Mouse (Mus musculus) kidney, embryonic 16.5 days (tissue): ENCODE measurements around the gene Gm11756. TPM values are rescaled to one million over a fixed set of nuclear protein-coding genes. Genes with fewer than 3 reads are reported as not detected.
"Not testable (repeated sequence)": the region's sequence is repeated elsewhere in the genome, so short reads cannot be mapped to it uniquely, and the experiment has no call there.

Experiments used
- ATAC-seq: fragments of 200-750 bp; cut with Nextera tagmentation; 2 replicates; pipeline ENCODE4 v1.8.0; 2017; ENCODE audit warnings: moderate TSS enrichment; ENCODE audit not compliant: low FRiP score, low TSS enrichment
- H3K27ac ChIP-seq: fragments of 300-500 bp; sonication (generic); 2 replicates; pipeline ENCODE4 v1.5.1; 2014; ENCODE audit warnings: low read length
- H3K27me3 ChIP-seq: fragments of 300-500 bp; sonication (generic); 2 replicates; pipeline ENCODE4 v1.6.1; 2014; ENCODE audit warnings: low read length, control low read depth, mixed read lengths; ENCODE audit not compliant: insufficient read depth
- H3K36me3 ChIP-seq: fragments of 300-500 bp; sonication (generic); 2 replicates; pipeline ENCODE4 v1.6.1; 2014; ENCODE audit warnings: low read length, control low read depth, mixed read lengths; ENCODE audit not compliant: insufficient read depth
- H3K4me1 ChIP-seq: fragments of 300-500 bp; sonication (generic); 2 replicates; pipeline ENCODE4 v1.6.1; 2014; ENCODE audit warnings: low read length, control low read depth, mixed read lengths; ENCODE audit not compliant: insufficient read depth
- H3K4me2 ChIP-seq: fragments of 300-500 bp; sonication (generic); replicated peaks from 2 replicates; pipeline ENCODE4 v1.6.1; 2014; ENCODE audit warnings: low read depth, low read length
- H3K4me3 ChIP-seq: fragments of 300-500 bp; sonication (generic); 2 replicates; pipeline ENCODE4 v1.5.1; 2014; ENCODE audit warnings: mild to moderate bottlenecking, low read length
- H3K9ac ChIP-seq: fragments of 300-500 bp; sonication (generic); replicated peaks from 2 replicates; pipeline ENCODE4 v1.6.1; 2014; ENCODE audit warnings: low read length
- H3K9me3 ChIP-seq: fragments of 300-500 bp; sonication (generic); 2 replicates; pipeline ENCODE4 v1.6.1; 2016; ENCODE audit warnings: low read length, control low read depth
- WGBS: fragments of 180-500 bp; shearing (Covaris S2); extraction: QIAGEN DNeasy Blood & Tissue Kit; methylation state at CpG from one replicate; pipeline ENCODE4 v1.1.7; 2014; 5-methylcytosine and 5-hydroxymethylcytosine counted together
- polyA plus RNA-seq: library from polyadenylated mRNA; unstranded; fragments of >200 nt; fragmentation: Nextera tagmentation; extraction: Ambion mirVana; gene quantifications from 2 replicates; pipeline ENCODE4 v1.2.1, GENCODE M21; 2015

Gm11756 gene
- not detected in 2 replicates for polyA plus RNA-seq

- not testable (repeated sequence) for H3K4me3 ChIP-seq, H3K36me3 ChIP-seq, ATAC-seq, H3K9ac ChIP-seq, H3K27me3 ChIP-seq, H3K4me2 ChIP-seq, H3K27ac ChIP-seq, H3K9me3 ChIP-seq, H3K4me1 ChIP-seq
- 91% methylated on average over 6 of the region's 6 CpGs for WGBS
Observed at GRCm38 (mm10) chr4:73920660-73921059, at the start of gene Gm11756. Gene Gm11756 (minus strand): TSS chr4:73920760.

- Histone ChIP-seq H3K4me3 (no peak within 1 kb of the TSS), H3K4me1 (no peaks in the 10 kb centered on the region), H3K4me2 (no peak within 1 kb of the TSS), H3K27me3 (no peaks in the 10 kb centered on the region), H3K36me3 (no peaks in the 10 kb centered on the region), H3K27ac (no peak within 1 kb of the TSS), H3K9me3 (no peaks in the 10 kb centered on the region), H3K9ac (no peak within 1 kb of the TSS)
- no peak for ATAC-seq
- WGBS: 82% methylated on average over 8 of the region's 8 CpGs
Observed at GRCm38 (mm10) chr4:73950375-73950896, 29.9 kb upstream of the Gm11756 start, which contains the start of gene 2310002L09Rik. Gene 2310002L09Rik (minus strand): TSS chr4:73950846.

GRCm38 (mm10) chr4:73905853-73906252 lies 14.7 kb downstream of the Gm11756 start, which contains the start of gene Gm13871:
Gene Gm13871 (minus strand): TSS chr4:73905953.
- WGBS: no CpG with 5 or more reads among the region's 4 CpGs
- not testable (repeated sequence) for ATAC-seq, H3K27me3 ChIP-seq

GRCm38 (mm10) chr4:73891012-73891411 lies 29.5 kb downstream of the Gm11756 start, which contains the start of gene Gm11757:
Gene Gm11757 (minus strand): TSS chr4:73891112.
- not testable (repeated sequence) for H3K36me3 ChIP-seq, H3K4me1 ChIP-seq, H3K4me2 ChIP-seq, H3K9me3 ChIP-seq, H3K4me3 ChIP-seq, H3K9ac ChIP-seq, H3K27ac ChIP-seq, ATAC-seq, H3K27me3 ChIP-seq
- no CpG with 5 or more reads among the region's 4 CpGs for WGBS

More at GRCm38 (mm10) chr4:73905853-73906252, 14.7 kb downstream of the Gm11756 start, which contains the start of gene Gm13871:
- H3K4me3 ChIP-seq, H3K9ac ChIP-seq, H3K27ac ChIP-seq, H3K36me3 ChIP-seq, H3K4me2 ChIP-seq, H3K9me3 ChIP-seq, H3K4me1 ChIP-seq: not testable (repeated sequence)

- H3K9me3 ChIP-seq, H3K4me3 ChIP-seq, H3K27me3 ChIP-seq, H3K36me3 ChIP-seq, H3K4me2 ChIP-seq, ATAC-seq, H3K9ac ChIP-seq, H3K27ac ChIP-seq, H3K4me1 ChIP-seq: not testable (repeated sequence)
- WGBS: no CpG with 5 or more reads among the region's 4 CpGs
Observed at GRCm38 (mm10) chr4:73876166-73876565, 44.4 kb downstream of the Gm11756 start, which contains the start of gene Gm11758. Gene Gm11758 (minus strand): TSS chr4:73876266.

Other genes starting within 250 kb of the Gm11756 start
- not detected in 2 replicates for gene Gm428, start 237.2 kb downstream of the Gm11756 start, polyA plus RNA-seq
- gene Rasef, start 129.8 kb downstream of the Gm11756 start, polyA plus RNA-seq: 7.5 and 7.6 TPM in 2 replicates
- gene Gm11758, start 44.5 kb downstream of the Gm11756 start, polyA plus RNA-seq: not detected in 2 replicates
- not detected in 2 replicates for gene Gm11757, start 29.6 kb downstream of the Gm11756 start, polyA plus RNA-seq
- gene Gm13871, start 14.8 kb downstream of the Gm11756 start, polyA plus RNA-seq: not detected in 2 replicates
- gene 2310002L09Rik, start 30.1 kb upstream of the Gm11756 start, polyA plus RNA-seq: 0.41 and 0.65 TPM in 2 replicates
- gene Frmd3, start 92.7 kb upstream of the Gm11756 start, polyA plus RNA-seq: 1.5 and 1.8 TPM in 2 replicates